Mouse (Mus musculus): ENCODE results near the gene Lipc. TPM values are rescaled to one million over a fixed set of nuclear protein-coding genes. Genes with fewer than 3 reads are reported as not detected.

Lipc gene
- total and polyA plus RNA-seq, 3 experiments = 0.11 TPM; not detected in 2

GRCm38 (mm10) chr9:70870326-70870725 is 81.7 kb downstream of the Lipc start:
- TF ChIP-seq POLR2AphosphoS5 (IDR thresholded peaks at IDR 0.05; ENCODE audit: insufficient replicate concordance, low read depth, low read length) = no peak
- no peak for TF ChIP-seq CTCF (IDR thresholded peaks at IDR 0.05; ENCODE audit: low read depth, low read length)
- no peak for TF ChIP-seq GATA2 (IDR thresholded peaks at IDR 0.05; ENCODE audit: borderline replicate concordance, low read depth, low read length)
- no peak for TF ChIP-seq TAL1 (conservative IDR thresholded peaks at IDR 0.05; ENCODE audit: low read depth, low read length)
- TF ChIP-seq GATA1 (IDR thresholded peaks at IDR 0.05; ENCODE audit: borderline replicate concordance, low read length) = no peak
- H3K4me1 ChIP-seq (ENCODE audit: insufficient read depth, low read depth, low read length) = peaks cover 13% of the 10 kb centered on the region
- ATAC-seq (ENCODE audit: extremely low read depth, insufficient number of reproducible peaks, low FRiP score, poor library complexity, severe bottlenecking) (no peak), DNase-seq (ENCODE audit: low spot score) (no peak)
- no peaks in the 10 kb centered on the region for H3K36me3 ChIP-seq (replicated peaks)
- no peaks in the 10 kb centered on the region for H3K9me3 ChIP-seq (replicated peaks)
- H3K27me3 ChIP-seq (ENCODE audit: insufficient read depth, low read length) = peaks cover 13% of the 10 kb centered on the region
- no peak overlapping the region for H3K4me3 ChIP-seq (ENCODE audit: low read depth, low read length)

GRCm38 (mm10) chr9:70869169-70869873 is 82.7 kb downstream of the Lipc start:
- ATAC-seq (ENCODE audit: extremely low read depth, insufficient number of reproducible peaks, low FRiP score, poor library complexity, severe bottlenecking) (no peak), DNase-seq (ENCODE audit: low spot score) (no peak)
- Histone ChIP-seq H3K4me3 (ENCODE audit: low read depth, low read length) (no peak overlapping the region), H3K9me3 (replicated peaks) (no peaks in the 10 kb centered on the region), H3K36me3 (replicated peaks) (no peaks in the 10 kb centered on the region), H3K4me1 (ENCODE audit: insufficient read depth, low read depth, low read length) (peaks cover 8% of the 10 kb centered on the region), H3K27me3 (ENCODE audit: insufficient read depth, low read length) (peaks cover 13% of the 10 kb centered on the region)
- TF ChIP-seq TAL1 (conservative IDR thresholded peaks at IDR 0.05; ENCODE audit: low read depth, low read length) (no peak), POLR2AphosphoS5 (IDR thresholded peaks at IDR 0.05; ENCODE audit: insufficient replicate concordance, low read depth, low read length) (no peak), GATA2 (IDR thresholded peaks at IDR 0.05; ENCODE audit: borderline replicate concordance, low read depth, low read length) (no peak), GATA1 (IDR thresholded peaks at IDR 0.05; ENCODE audit: borderline replicate concordance, low read length) (no peak), CTCF (IDR thresholded peaks at IDR 0.05; ENCODE audit: low read depth, low read length) (no peak)

GRCm38 (mm10) chr9:70867381-70867780 is 84.6 kb downstream of the Lipc start:
- peaks cover 13% of the 10 kb centered on the region for H3K27me3 ChIP-seq (ENCODE audit: insufficient read depth, low read length)
- ATAC-seq (ENCODE audit: extremely low read depth, insufficient number of reproducible peaks, low FRiP score, poor library complexity, severe bottlenecking) = no peak
- TF ChIP-seq GATA2 (IDR thresholded peaks at IDR 0.05; ENCODE audit: borderline replicate concordance, low read depth, low read length) = no peak
- TF ChIP-seq GATA1 (IDR thresholded peaks at IDR 0.05; ENCODE audit: borderline replicate concordance, low read length) = no peak
- no peak for TF ChIP-seq TAL1 (conservative IDR thresholded peaks at IDR 0.05; ENCODE audit: low read depth, low read length)
- TF ChIP-seq CTCF (IDR thresholded peaks at IDR 0.05; ENCODE audit: low read depth, low read length) = no peak
- no peak for TF ChIP-seq POLR2AphosphoS5 (IDR thresholded peaks at IDR 0.05; ENCODE audit: insufficient replicate concordance, low read depth, low read length)
- no peak for DNase-seq (ENCODE audit: low spot score)
- peaks cover 17% of the 10 kb centered on the region for H3K4me1 ChIP-seq (ENCODE audit: insufficient read depth, low read depth, low read length)
- no peaks in the 10 kb centered on the region for H3K36me3 ChIP-seq (replicated peaks)
- H3K4me3 ChIP-seq (ENCODE audit: low read depth, low read length) = no peak overlapping the region
- no peaks in the 10 kb centered on the region for H3K9me3 ChIP-seq (replicated peaks)

DNA sequence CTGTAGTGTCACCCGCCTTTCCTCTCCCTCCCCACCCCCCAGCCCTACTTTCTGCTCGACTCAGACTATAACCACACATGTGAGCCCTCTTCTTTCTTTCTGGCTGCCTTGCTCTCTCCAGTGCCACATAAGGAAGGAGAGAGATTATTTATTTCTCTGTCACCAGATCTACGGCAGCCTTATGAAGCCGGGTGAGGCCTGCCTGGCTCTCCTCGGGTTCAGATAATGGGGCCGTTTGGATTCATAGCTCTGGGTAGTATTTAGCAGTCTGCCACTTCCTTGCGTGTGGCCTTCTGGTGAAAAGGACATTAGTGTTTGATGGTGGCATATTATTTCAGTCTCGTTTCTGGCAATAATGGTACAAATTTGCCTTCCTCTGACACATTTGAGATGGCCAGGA is 88.0 kb downstream of the Lipc start:
- peaks cover 13% of the 10 kb centered on the region for H3K27me3 ChIP-seq (ENCODE audit: insufficient read depth, low read length)
- no peak for ATAC-seq (ENCODE audit: extremely low read depth, insufficient number of reproducible peaks, low FRiP score, poor library complexity, severe bottlenecking)
- no peak for TF ChIP-seq CTCF (IDR thresholded peaks at IDR 0.05; ENCODE audit: low read depth, low read length)
- TF ChIP-seq GATA2 (IDR thresholded peaks at IDR 0.05; ENCODE audit: borderline replicate concordance, low read depth, low read length) = no peak
- no peak for TF ChIP-seq TAL1 (conservative IDR thresholded peaks at IDR 0.05; ENCODE audit: low read depth, low read length)
- TF ChIP-seq POLR2AphosphoS5 (IDR thresholded peaks at IDR 0.05; ENCODE audit: insufficient replicate concordance, low read depth, low read length) = no peak
- no peak for TF ChIP-seq GATA1 (IDR thresholded peaks at IDR 0.05; ENCODE audit: borderline replicate concordance, low read length)
- H3K4me1 ChIP-seq (ENCODE audit: insufficient read depth, low read depth, low read length) = peaks cover 15% of the 10 kb centered on the region
- no peaks in the 10 kb centered on the region for H3K36me3 ChIP-seq (replicated peaks)
- H3K9me3 ChIP-seq (replicated peaks) = no peaks in the 10 kb centered on the region
- H3K4me3 ChIP-seq (ENCODE audit: low read depth, low read length) = no peak overlapping the region
- DNase-seq (ENCODE audit: low spot score) = no peak

- Histone ChIP-seq H3K4me3 (ENCODE audit: low read depth, low read length) (no peak overlapping the region), H3K27me3 (ENCODE audit: insufficient read depth, low read length) (peaks cover 10% of the 10 kb centered on the region), H3K36me3 (replicated peaks) (no peaks in the 10 kb centered on the region), H3K9me3 (replicated peaks) (no peaks in the 10 kb centered on the region), H3K4me1 (ENCODE audit: insufficient read depth, low read depth, low read length) (peaks cover 15% of the 10 kb centered on the region)
- DNase-seq (ENCODE audit: low spot score) = no peak
- TF ChIP-seq GATA1 (IDR thresholded peaks at IDR 0.05; ENCODE audit: borderline replicate concordance, low read length) = no peak
- TF ChIP-seq TAL1 (conservative IDR thresholded peaks at IDR 0.05; ENCODE audit: low read depth, low read length) = no peak
- TF ChIP-seq CTCF (IDR thresholded peaks at IDR 0.05; ENCODE audit: low read depth, low read length) = no peak
- no peak for TF ChIP-seq GATA2 (IDR thresholded peaks at IDR 0.05; ENCODE audit: borderline replicate concordance, low read depth, low read length)
- no peak for TF ChIP-seq POLR2AphosphoS5 (IDR thresholded peaks at IDR 0.05; ENCODE audit: insufficient replicate concordance, low read depth, low read length)
- ATAC-seq (ENCODE audit: extremely low read depth, insufficient number of reproducible peaks, low FRiP score, poor library complexity, severe bottlenecking) = no peak; the same call in 1 of the 2 replicates
Measured at GRCm38 (mm10) chr9:70863299-70863698, 88.7 kb downstream of the Lipc start.

- Histone ChIP-seq H3K9me3 (replicated peaks) (no peaks in the 10 kb centered on the region), H3K27me3 (ENCODE audit: insufficient read depth, low read length) (no peaks in the 10 kb centered on the region), H3K36me3 (replicated peaks) (no peaks in the 10 kb centered on the region), H3K4me3 (ENCODE audit: low read depth, low read length) (no peak overlapping the region), H3K4me1 (ENCODE audit: insufficient read depth, low read depth, low read length) (peaks cover 23% of the 10 kb centered on the region)
- DNase-seq (ENCODE audit: low spot score) (no peak), ATAC-seq (ENCODE audit: extremely low read depth, insufficient number of reproducible peaks, low FRiP score, poor library complexity, severe bottlenecking) (no peak)
- TF ChIP-seq GATA1 (IDR thresholded peaks at IDR 0.05; ENCODE audit: borderline replicate concordance, low read length) = no peak
- TF ChIP-seq TAL1 (conservative IDR thresholded peaks at IDR 0.05; ENCODE audit: low read depth, low read length) = no peak
- TF ChIP-seq CTCF (IDR thresholded peaks at IDR 0.05; ENCODE audit: low read depth, low read length) = no peak
- TF ChIP-seq POLR2AphosphoS5 (IDR thresholded peaks at IDR 0.05; ENCODE audit: insufficient replicate concordance, low read depth, low read length) = no peak
- TF ChIP-seq GATA2 (IDR thresholded peaks at IDR 0.05; ENCODE audit: borderline replicate concordance, low read depth, low read length) = no peak
Measured at GRCm38 (mm10) chr9:70859233-70859632, 92.8 kb downstream of the Lipc start.
